ENCODE assay signal across 8 mouse cellular contexts in genomic region chr6:134829786-134830700, GRCm38 (mm10). TPM values are rescaled to one million over a fixed set of nuclear protein-coding genes. Genes with fewer than 3 reads are reported as not detected.
DNase-seq lines count a peak whose midpoint lies in the region; ATAC-seq lines count a peak whose summit lies in the region.

Gene Crebl2 (plus strand): TSS chr6:134830154.

- no peaks in the 10 kb centered on the region for H3K36me3 ChIP-seq in hindbrain, embryonic 11.5 days (ENCODE audit: control insufficient read depth, insufficient read depth, low read length)

- no peaks in the 10 kb centered on the region for H3K27me3 ChIP-seq in hindbrain, embryonic 11.5 days (ENCODE audit: control insufficient read depth, insufficient read depth, low read length)

- peak within 1 kb of the TSS; percentile 86 for H3K4me2 ChIP-seq in hindbrain, embryonic 11.5 days (replicated peaks; ENCODE audit: low read depth, low read length)

- no peaks in the 10 kb centered on the region for H3K4me1 ChIP-seq in hindbrain, embryonic 11.5 days (replicated peaks; ENCODE audit: control insufficient read depth, insufficient read depth, low read length)

- ATAC-seq in hindbrain, embryonic 11.5 days (ENCODE audit: low FRiP score), result peak; percentile 99

- DNase-seq in Muller cell, postnatal 12 days (ENCODE audit: inconsistent ontology term), result peak; percentile 100
- DNase-seq in cerebellum, adult 9-11 months, result peak; percentile 99
- DNase-seq in frontal cortex, adult 2 months (ENCODE audit: extremely low spot score in 1 of 2, low spot score in 1 of 2), result peak; percentile 99 to 100
- DNase-seq in hindbrain, embryonic 11.5 days (ENCODE audit: low spot score), result peak; percentile 99
- peak; percentile 99 to 100 for DNase-seq in layer of hippocampus, postnatal 10 days (ENCODE audit: low spot score in 2 of 2)
- peak; percentile 100 for DNase-seq in lung, postnatal 10 days
- DNase-seq in ovary, postnatal 36 days (ENCODE audit: low spot score), result peak; percentile 100
- peak; percentile 97 for DNase-seq in thymus, postnatal 25 days

- no peaks in the 10 kb centered on the region for H3K9me3 ChIP-seq in hindbrain, embryonic 11.5 days (ENCODE audit: control insufficient read depth, low read length)

- under 1% methylated on average over 53 of the region's 58 CpGs for WGBS in hindbrain, embryonic 11.5 days

- peak within 1 kb of the TSS; percentile 68 for H3K4me3 ChIP-seq in hindbrain, embryonic 11.5 days (ENCODE audit: low read depth, low read length)

- H3K27ac ChIP-seq in hindbrain, embryonic 11.5 days (ENCODE audit: low read depth, low read length), result peak within 1 kb of the TSS; percentile 86

- H3K9ac ChIP-seq in hindbrain, embryonic 11.5 days (ENCODE audit: low read depth, low read length), result peak within 1 kb of the TSS; percentile 65

RNA-seq across cellular contexts. Expression of gene Crebl2, which starts in this region (rescaled TPM):
- 29.2 and 30.2 TPM in 2 replicates for polyA plus RNA-seq in frontal cortex, adult 2 months (2012; rRNA removed)
- 1.3 and 1.4 TPM in 2 replicates for polyA plus RNA-seq in hindbrain, embryonic 11.5 days (2014; fragmentation: Nextera tagmentation; extraction: Ambion mirVana)
- total RNA-seq in layer of hippocampus, postnatal 10 days (2021), result 10 to 100 TPM; 11.6 to 12.4 TPM

Comparison
In these comparisons a context has a peak if more than half of its experiments do, and no peak if none do; other contexts are left out.
1. Peak in every context shown above with its lines: DNase-seq, ATAC-seq, H3K4me3 ChIP-seq and H3K27ac ChIP-seq.
2. RNA of gene Crebl2 (polyA plus RNA-seq): 29.2 to 30.2 TPM in frontal cortex, adult 2 months; 1.3 to 1.4 TPM in hindbrain, embryonic 11.5 days; every median in the first group is over 10 times any median in the second.